Mouse (Mus musculus): ENCODE results near the gene Ptgis. TPM values are rescaled to one million over a fixed set of nuclear protein-coding genes. Genes with fewer than 3 reads are reported as not detected.

The Ptgis gene
- polyA plus RNA-seq, 1 experiment from 2014 or later = 9.1 TPM

GRCm38 (mm10) chr2:167155541-167155973 is 84.8 kb downstream of the Ptgis start:
- ATAC-seq (ENCODE audit: low FRiP score) = no peak
- WGBS = 62% methylated on average over 4 of the region's 4 CpGs
- H3K9ac ChIP-seq = no peak overlapping the region

GRCm38 (mm10) chr2:167150880-167151279 is 89.5 kb downstream of the Ptgis start:
- 96% methylated on average over 6 of the region's 6 CpGs for WGBS
- Histone ChIP-seq H3K4me2 (replicated peaks) (no peak overlapping the region), H3K4me1 (peaks cover 15% of the 10 kb centered on the region), H3K36me3 (no peaks in the 10 kb centered on the region), H3K9me3 (replicated peaks) (no peaks in the 10 kb centered on the region; the same call in 1 of the 2 replicates), H3K9ac (no peak overlapping the region), H3K4me3 (no peak overlapping the region), H3K27me3 (no peaks in the 10 kb centered on the region), H3K27ac (no peak overlapping the region)
- ATAC-seq (ENCODE audit: low FRiP score) = no peak

More at GRCm38 (mm10) chr2:167155541-167155973, 84.8 kb downstream of the Ptgis start:
- peaks cover 13% of the 10 kb centered on the region for H3K4me1 ChIP-seq
- no peaks in the 10 kb centered on the region; the same call in 1 of the 2 replicates for H3K9me3 ChIP-seq (replicated peaks)
- no peak overlapping the region for H3K4me3 ChIP-seq
- no peak overlapping the region for H3K4me2 ChIP-seq (replicated peaks)
- H3K27me3 ChIP-seq = no peaks in the 10 kb centered on the region
- no peaks in the 10 kb centered on the region for H3K36me3 ChIP-seq
- no peak overlapping the region for H3K27ac ChIP-seq

- no peaks in the 10 kb centered on the region; the same call in 1 of the 2 replicates for H3K9me3 ChIP-seq (replicated peaks)
- 95% methylated on average over 7 of the region's 7 CpGs for WGBS
- H3K27ac ChIP-seq = no peak overlapping the region
- H3K4me3 ChIP-seq = no peak overlapping the region
- H3K9ac ChIP-seq = no peak overlapping the region
- H3K4me1 ChIP-seq = peaks cover 11% of the 10 kb centered on the region
- no peaks in the 10 kb centered on the region for H3K36me3 ChIP-seq
- H3K4me2 ChIP-seq (replicated peaks) = no peak overlapping the region
- 0 out of 2 replicates have a peak, but pooled peaks cover 2% of the 10 kb centered on the region for H3K27me3 ChIP-seq
- ATAC-seq (ENCODE audit: low FRiP score) = no peak
Measured at GRCm38 (mm10) chr2:167150135-167150534, 90.3 kb downstream of the Ptgis start.

GRCm38 (mm10) chr2:167149035-167149434 is 91.4 kb downstream of the Ptgis start:
- Histone ChIP-seq H3K9me3 (replicated peaks) (no peaks in the 10 kb centered on the region; the same call in 1 of the 2 replicates), H3K4me1 (peaks cover 21% of the 10 kb centered on the region), H3K4me3 (no peak overlapping the region), H3K36me3 (no peaks in the 10 kb centered on the region), H3K4me2 (replicated peaks) (no peak overlapping the region), H3K27ac (no peak overlapping the region), H3K27me3 (peaks cover 5% of the 10 kb centered on the region; the same call in 1 of the 2 replicates), H3K9ac (no peak overlapping the region)
- WGBS = 94% methylated on average over 6 of the region's 6 CpGs
- ATAC-seq (ENCODE audit: low FRiP score) = no peak

GRCm38 (mm10) chr2:167147708-167148107 is 92.7 kb downstream of the Ptgis start:
- H3K9ac ChIP-seq = no peak overlapping the region
- no peaks in the 10 kb centered on the region; the same call in 1 of the 2 replicates for H3K9me3 ChIP-seq (replicated peaks)
- no peak overlapping the region for H3K27ac ChIP-seq
- no peak for ATAC-seq (ENCODE audit: low FRiP score)
- H3K4me1 ChIP-seq = peaks cover 24% of the 10 kb centered on the region
- 86% methylated on average over 8 of the region's 8 CpGs for WGBS
- peaks cover 7% of the 10 kb centered on the region; the same call in 1 of the 2 replicates for H3K27me3 ChIP-seq
- H3K36me3 ChIP-seq = no peaks in the 10 kb centered on the region
- H3K4me2 ChIP-seq (replicated peaks) = no peak overlapping the region
- H3K4me3 ChIP-seq = no peak overlapping the region

GRCm38 (mm10) chr2:167145904-167146303 is 94.5 kb downstream of the Ptgis start:
- H3K9me3 ChIP-seq (replicated peaks) = no peaks in the 10 kb centered on the region
- no peaks in the 10 kb centered on the region for H3K36me3 ChIP-seq
- no peak overlapping the region for H3K27ac ChIP-seq
- peaks cover 24% of the 10 kb centered on the region for H3K4me1 ChIP-seq
- H3K4me3 ChIP-seq = no peak overlapping the region
- ATAC-seq (ENCODE audit: low FRiP score) = no peak
- peaks cover 7% of the 10 kb centered on the region; the same call in 1 of the 2 replicates for H3K27me3 ChIP-seq
- no peak overlapping the region for H3K9ac ChIP-seq
- WGBS = 71% methylated on average over 5 of the region's 5 CpGs
- H3K4me2 ChIP-seq (replicated peaks) = no peak overlapping the region

- no peak overlapping the region for H3K9ac ChIP-seq
- H3K27me3 ChIP-seq = peaks cover 7% of the 10 kb centered on the region; the same call in 1 of the 2 replicates
- 10% methylated on average over 14 of the region's 14 CpGs for WGBS
- ATAC-seq (ENCODE audit: low FRiP score) = no peak
- H3K4me1 ChIP-seq = peaks cover 28% of the 10 kb centered on the region
- H3K4me2 ChIP-seq (replicated peaks) = no peak overlapping the region
- no peaks in the 10 kb centered on the region for H3K36me3 ChIP-seq
- H3K9me3 ChIP-seq (replicated peaks) = no peaks in the 10 kb centered on the region
- no peak overlapping the region for H3K4me3 ChIP-seq
- H3K27ac ChIP-seq = no peak overlapping the region
Measured at GRCm38 (mm10) chr2:167144439-167145307, 95.7 kb downstream of the Ptgis start.

GRCm38 (mm10) chr2:167143914-167144313 is 96.5 kb downstream of the Ptgis start:
- Histone ChIP-seq H3K9me3 (replicated peaks) (no peaks in the 10 kb centered on the region), H3K27ac (no peak overlapping the region), H3K9ac (no peak overlapping the region), H3K4me3 (no peak overlapping the region), H3K4me2 (replicated peaks) (no peak overlapping the region), H3K27me3 (peaks cover 7% of the 10 kb centered on the region; the same call in 1 of the 2 replicates), H3K36me3 (no peaks in the 10 kb centered on the region), H3K4me1 (peaks cover 30% of the 10 kb centered on the region)
- WGBS = 88% methylated on average over 2 of the region's 2 CpGs
- no peak for ATAC-seq (ENCODE audit: low FRiP score)

- peaks cover 7% of the 10 kb centered on the region; the same call in 1 of the 2 replicates for H3K27me3 ChIP-seq
- no peak for ATAC-seq (ENCODE audit: low FRiP score)
- H3K27ac ChIP-seq = no peak overlapping the region
- no peaks in the 10 kb centered on the region for H3K9me3 ChIP-seq (replicated peaks)
- no peak overlapping the region for H3K9ac ChIP-seq
- no peaks in the 10 kb centered on the region for H3K36me3 ChIP-seq
- peaks cover 32% of the 10 kb centered on the region for H3K4me1 ChIP-seq
- WGBS = 94% methylated on average over 3 of the region's 3 CpGs
- H3K4me2 ChIP-seq (replicated peaks) = no peak overlapping the region
- no peak overlapping the region for H3K4me3 ChIP-seq
Measured at GRCm38 (mm10) chr2:167142282-167142681, 98.1 kb downstream of the Ptgis start.

GRCm38 (mm10) chr2:167141810-167142209 is 98.6 kb downstream of the Ptgis start:
- WGBS = 82% methylated on average over 4 of the region's 4 CpGs

More at GRCm38 (mm10) chr2:167141810-167142209, 98.6 kb downstream of the Ptgis start:
- Histone ChIP-seq H3K27ac (no peak overlapping the region), H3K4me3 (no peak overlapping the region), H3K9ac (no peak overlapping the region), H3K9me3 (replicated peaks) (no peaks in the 10 kb centered on the region), H3K36me3 (no peaks in the 10 kb centered on the region), H3K4me2 (replicated peaks) (no peak overlapping the region), H3K4me1 (peaks cover 36% of the 10 kb centered on the region), H3K27me3 (peaks cover 7% of the 10 kb centered on the region; the same call in 1 of the 2 replicates)
- no peak for ATAC-seq (ENCODE audit: low FRiP score)
